Mouse (Mus musculus): ENCODE data around the gene Fh1.
A peak's percentile ranks its signal among the peaks of the same experiment; 100 is the strongest.

The Fh1 gene

GRCm38 (mm10) chr1:175625257-175625879, at the start of gene Fh1:
Fh1 (minus strand) TSS chr1:175625635.
- DNase-seq: peak; percentile 98

DNA sequence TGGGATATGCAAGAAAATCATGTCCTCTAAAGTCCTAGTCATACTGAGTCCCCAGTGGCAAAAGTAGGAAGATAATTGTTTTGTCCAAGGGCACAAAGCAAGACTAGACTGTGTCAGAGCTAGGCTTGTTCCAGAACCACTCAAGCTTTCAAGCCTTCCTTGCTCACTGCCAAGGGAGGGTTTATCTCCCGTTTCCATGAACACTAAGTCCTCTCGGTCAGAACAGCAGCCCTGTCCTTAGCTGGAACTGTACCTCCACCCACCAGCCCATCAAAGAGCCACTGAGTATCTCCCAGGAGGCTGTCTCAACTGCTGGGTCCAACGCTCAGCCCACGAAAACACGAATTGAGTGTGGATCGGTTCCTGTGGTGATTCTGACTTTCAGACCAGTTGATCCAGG, 49.7 kb upstream of the Fh1 start:
- no peak for DNase-seq

- DNase-seq: no peak
Observed at GRCm38 (mm10) chr1:175673563-175674325, 48.3 kb upstream of the Fh1 start.

DNA sequence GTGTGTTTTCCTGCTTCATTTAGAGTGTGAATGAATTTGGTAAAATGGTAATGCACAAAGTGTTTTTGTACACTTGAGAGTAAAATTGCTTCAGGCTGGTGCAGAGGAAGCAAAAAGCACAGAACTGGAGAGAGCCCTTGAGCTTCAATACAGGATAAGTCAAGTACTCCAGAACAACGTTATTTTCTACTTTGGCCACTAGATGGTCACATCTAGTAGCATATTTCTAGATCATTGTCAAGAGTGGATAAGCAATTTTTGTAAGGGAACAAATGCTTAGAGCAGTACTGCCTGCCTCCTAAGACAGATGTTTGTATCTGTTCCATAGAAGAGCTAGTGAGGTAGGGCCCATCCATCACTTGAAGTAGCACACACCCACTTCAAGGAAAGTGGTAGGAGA, 46.2 kb upstream of the Fh1 start:
- DNase-seq: no peak

- DNase-seq: no peak
Observed at GRCm38 (mm10) chr1:175670042-175670441, 44.6 kb upstream of the Fh1 start.

DNA sequence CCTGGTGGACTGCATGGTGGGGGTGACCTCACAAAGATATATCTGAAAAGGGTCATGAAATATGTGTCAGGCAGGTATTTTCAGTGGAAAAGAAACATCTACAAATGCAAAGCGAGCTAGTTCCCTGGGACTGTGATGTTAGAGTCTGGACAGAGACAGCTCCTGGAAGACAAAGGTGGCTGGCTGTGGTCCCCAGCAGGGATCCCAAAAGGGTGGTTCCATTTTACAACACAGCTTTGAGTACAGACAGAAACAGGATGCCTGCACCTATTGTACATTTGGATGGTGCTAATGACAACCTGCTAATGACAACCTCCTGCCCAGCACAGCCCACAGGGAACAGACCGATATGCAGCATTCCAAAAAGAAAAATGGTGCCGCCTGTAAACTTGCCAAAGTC, 44.0 kb upstream of the Fh1 start:
- no peak for DNase-seq

- no peak for DNase-seq
Observed at GRCm38 (mm10) chr1:175668666-175669405, 43.4 kb upstream of the Fh1 start.

- no peak for DNase-seq
Observed at GRCm38 (mm10) chr1:175659900-175660299, 34.5 kb upstream of the Fh1 start.

DNA sequence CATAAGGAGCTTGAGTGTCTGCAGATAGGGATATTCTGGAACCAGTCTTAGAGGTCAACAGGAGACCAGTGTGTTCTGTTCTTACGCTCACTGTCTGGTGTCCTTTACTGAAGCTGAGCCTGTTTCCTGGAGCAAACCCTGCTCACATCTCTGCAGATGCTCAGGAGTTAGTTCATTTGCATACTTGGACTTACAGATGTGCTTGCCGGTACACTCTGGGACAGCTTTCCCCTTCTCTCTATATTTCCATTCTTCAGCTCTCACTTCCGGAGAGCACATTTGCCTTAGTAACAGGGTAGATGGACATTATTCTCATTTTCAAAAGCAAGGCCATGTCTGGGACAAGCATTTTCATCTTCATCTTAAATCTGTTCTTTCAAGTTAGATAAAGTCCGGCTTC, 23.2 kb upstream of the Fh1 start:
- DNase-seq: no peak

- peak; percentile 78 for DNase-seq
Observed at GRCm38 (mm10) chr1:175646952-175647351, 21.5 kb upstream of the Fh1 start.

DNA sequence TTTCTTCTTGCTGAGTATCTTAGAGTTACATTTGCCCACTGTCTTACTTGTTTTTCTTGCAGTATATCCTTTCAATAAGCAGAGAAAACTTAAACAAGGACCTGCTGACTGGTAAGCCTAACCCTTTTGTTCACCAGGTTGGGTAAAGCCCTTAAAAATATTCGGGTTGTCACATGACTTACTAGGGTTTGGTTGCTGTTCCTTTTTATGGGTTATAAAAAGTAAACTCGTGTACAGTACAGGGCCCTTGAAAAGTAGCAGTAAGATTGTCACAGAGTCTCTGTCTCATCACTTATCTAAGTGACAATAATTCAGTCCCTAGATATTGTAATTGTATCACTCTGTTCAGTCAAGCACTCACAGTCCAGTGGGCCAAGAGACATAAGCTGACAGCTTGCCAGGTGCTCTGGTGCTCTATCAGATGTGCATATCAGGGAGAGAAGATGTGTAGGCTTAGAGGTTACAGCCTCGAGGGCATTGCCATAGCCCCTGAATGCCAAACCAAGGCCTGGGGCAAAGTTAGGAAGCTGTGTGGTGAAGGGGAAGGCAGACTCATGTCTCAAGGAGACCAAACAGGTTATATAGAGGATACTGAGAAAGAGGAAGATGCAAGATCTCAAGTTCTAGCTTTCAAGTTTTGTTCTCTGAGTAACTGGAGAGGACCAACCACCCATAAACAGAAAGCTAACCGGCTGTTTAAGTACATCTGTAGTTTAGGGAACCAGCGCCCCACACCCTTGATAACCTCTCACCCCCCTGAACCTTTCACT, 18.2 kb upstream of the Fh1 start:
- DNase-seq: no peak

DNA sequence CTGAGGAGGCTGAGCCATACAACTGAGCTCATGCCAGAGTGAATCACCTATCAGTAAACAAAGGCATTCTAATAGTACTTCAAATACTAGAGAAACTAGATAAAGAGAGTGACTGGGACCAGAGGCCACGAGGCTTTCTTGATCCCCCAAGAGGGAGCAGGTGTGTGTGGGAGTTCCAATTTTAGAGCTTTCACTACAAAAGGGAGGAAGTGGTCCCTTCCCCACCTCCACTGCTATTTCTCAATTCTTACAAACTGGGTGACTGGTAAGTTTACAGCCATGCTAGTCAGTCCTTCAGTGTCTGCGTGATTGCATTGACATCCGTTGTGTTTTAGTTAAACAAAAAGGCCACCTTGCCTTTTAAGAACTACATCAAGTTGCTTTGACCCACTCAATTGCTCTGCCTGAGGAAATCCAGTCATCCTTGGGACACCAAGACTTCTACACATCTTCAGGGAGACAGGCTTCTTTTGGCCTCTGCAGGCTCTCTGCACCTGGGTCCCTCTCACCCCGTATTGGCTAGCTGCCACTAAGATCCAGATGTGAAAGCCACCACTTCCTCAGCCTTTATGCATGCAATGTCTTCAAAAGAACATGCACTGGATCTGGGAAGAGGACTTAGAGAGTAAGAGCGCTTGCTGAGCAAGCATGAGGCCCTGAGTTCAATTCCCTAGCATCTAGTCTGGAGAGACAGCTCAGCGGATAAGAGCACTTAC, 15.2 kb upstream of the Fh1 start:
- DNase-seq: no peak

DNA sequence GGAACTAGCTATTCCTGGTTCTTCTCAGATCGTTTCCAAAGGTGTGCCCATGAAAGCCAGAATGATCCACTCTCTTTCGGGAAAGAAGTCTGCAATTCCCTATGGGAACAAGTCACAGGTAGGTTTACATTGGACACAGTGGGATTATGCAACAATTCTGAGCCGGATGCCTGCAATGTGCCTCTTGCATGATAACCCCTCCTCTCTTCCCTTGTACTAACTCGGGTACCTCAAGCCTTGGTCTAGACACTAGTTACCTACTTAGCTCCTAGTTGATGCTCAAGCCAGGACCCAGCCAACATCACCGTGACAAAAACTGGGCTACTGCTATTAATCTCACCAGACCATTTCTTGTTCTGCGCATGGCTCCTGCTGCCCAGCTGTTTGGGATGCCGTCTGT, 13.6 kb upstream of the Fh1 start:
- no peak for DNase-seq

- no peak for DNase-seq
Observed at GRCm38 (mm10) chr1:175637677-175638076, 12.2 kb upstream of the Fh1 start.

DNA sequence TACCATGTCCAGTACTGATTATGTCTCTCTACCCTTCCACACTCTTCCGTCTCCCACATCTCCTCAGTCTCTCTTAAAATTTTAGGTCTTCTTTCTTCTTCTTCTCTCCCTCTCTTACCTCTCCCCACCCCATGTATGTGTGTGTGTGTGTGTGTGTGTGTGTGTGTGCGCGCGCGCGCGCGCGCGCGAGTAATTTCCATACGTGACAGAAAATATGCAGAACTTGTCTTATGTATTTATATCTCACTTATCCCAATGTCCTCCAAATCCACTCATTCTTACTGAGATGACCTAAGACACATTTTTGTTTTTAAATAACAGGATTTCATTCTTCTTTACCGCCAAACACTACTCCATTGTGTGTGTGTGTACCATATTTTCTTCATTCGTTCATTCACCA, 7.0 kb upstream of the Fh1 start:
- no peak for DNase-seq

DNA sequence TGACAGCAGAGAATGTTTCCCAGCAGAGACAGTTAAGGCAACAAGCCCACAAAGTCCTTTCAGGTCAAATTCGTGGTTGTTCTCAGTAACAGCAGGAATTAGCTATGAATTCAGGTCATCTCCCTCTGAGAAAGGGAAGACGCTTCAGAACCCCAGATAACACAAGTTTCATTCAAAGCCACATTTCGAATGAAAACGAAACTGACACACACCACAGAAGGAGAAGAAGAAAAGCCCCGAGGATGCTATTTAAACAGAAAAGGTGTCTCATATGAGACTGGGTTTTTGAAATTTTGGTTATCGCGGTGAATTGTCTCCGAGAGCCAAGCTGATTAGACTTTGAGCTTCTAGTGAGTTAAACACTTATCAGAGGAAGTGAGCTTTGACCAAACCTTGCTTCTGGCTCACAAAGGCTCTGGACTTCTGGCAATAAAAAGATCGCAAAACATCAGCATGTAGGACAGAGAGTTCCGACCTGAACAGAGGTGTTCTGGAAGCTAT, 6.3 kb upstream of the Fh1 start:
- peak; percentile 60 for DNase-seq

GRCm38 (mm10) chr1:175631080-175631479, 5.6 kb upstream of the Fh1 start:
- DNase-seq: no peak

DNA sequence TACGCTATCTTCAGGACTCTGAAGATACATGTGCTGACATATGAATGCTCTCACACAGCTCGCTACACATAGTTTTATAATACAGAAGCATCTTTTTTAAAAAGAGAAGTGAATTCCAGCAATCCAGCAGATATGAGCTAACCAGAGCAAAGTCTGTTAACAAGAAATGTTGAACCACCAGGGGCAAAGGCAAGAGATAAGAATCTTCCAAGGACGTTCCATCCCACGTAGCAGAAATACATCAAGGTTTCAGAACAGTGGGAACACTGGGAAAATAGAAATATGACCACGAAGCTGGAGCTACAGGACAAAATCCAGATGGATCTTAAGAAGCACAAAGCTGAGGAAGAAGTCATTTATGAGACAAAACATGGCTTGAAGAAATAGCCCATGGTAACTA, 4.9 kb upstream of the Fh1 start:
- DNase-seq: no peak

GRCm38 (mm10) chr1:175629248-175629647, 3.8 kb upstream of the Fh1 start:
- DNase-seq: no peak

GRCm38 (mm10) chr1:175625990-175626692, 706 bp upstream of the Fh1 start:
- DNase-seq: no peak

DNA sequence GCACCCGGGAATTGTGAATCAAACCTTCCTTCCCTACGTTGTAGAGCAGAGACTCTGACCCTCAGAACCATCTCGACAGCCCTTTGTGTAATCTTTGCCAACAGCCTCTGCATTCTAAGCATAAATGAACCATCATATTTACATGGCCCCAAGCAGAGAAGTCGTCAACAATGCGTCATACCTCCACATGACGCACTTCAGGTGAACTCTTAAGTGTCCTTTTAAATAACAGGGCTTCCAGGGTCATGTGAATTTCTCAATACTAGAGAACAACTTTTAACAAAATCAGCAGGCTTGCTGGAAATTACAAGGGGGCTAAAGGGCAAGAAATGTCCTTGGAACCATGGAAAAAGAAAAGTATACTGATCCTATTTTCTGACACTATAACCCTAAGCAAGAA, 1.8 kb downstream of the Fh1 start:
- no peak for DNase-seq
